Mouse (Mus musculus) forebrain, embryonic 12.5 days (tissue): Measurements from ENCODE around the gene Mrpl4. TPM values are rescaled to one million over a fixed set of nuclear protein-coding genes. Genes with fewer than 3 reads are reported as not detected.

Source experiments
- ATAC-seq: fragments of 200-750 bp; cut with Nextera tagmentation; 2 replicates; pipeline ENCODE4 v1.8.0; 2017; ENCODE audit warnings: moderate TSS enrichment; ENCODE audit not compliant: low FRiP score
- H3K27ac ChIP-seq: fragments of 300-500 bp; sonication (generic); 2 replicates; pipeline ENCODE4 v1.5.1; 2016; ENCODE audit warnings: mild to moderate bottlenecking
- H3K27me3 ChIP-seq: fragments of 300-500 bp; sonication (generic); 2 replicates; pipeline ENCODE4 v1.6.1; 2016; ENCODE audit warnings: mild to moderate bottlenecking
- H3K36me3 ChIP-seq: fragments of 300-500 bp; sonication (generic); replicated peaks from 2 replicates; pipeline ENCODE4 v1.6.1; 2016; ENCODE audit warnings: mild to moderate bottlenecking
- H3K4me1 ChIP-seq: fragments of 300-500 bp; sonication (generic); 2 replicates; pipeline ENCODE4 v1.6.1; 2016
- H3K4me2 ChIP-seq: fragments of 300-500 bp; sonication (generic); 2 replicates; pipeline ENCODE4 v1.6.1; 2016; ENCODE audit warnings: mild to moderate bottlenecking, moderate library complexity
- H3K4me3 ChIP-seq: fragments of 300-500 bp; sonication (generic); replicated peaks from 2 replicates; pipeline ENCODE4 v1.5.1; 2016; ENCODE audit warnings: mild to moderate bottlenecking
- H3K9ac ChIP-seq: fragments of 300-500 bp; sonication (generic); 2 replicates; pipeline ENCODE4 v1.6.1; 2016; ENCODE audit warnings: mild to moderate bottlenecking
- H3K9me3 ChIP-seq: fragments of 300-500 bp; sonication (generic); 2 replicates; pipeline ENCODE4 v1.6.1; 2016
- WGBS: fragments of 180-500 bp; shearing (Covaris S2); methylation state at CpG from one replicate; pipeline ENCODE4 v1.1.7; 2016; 5-methylcytosine and 5-hydroxymethylcytosine counted together
- polyA plus RNA-seq: library from polyadenylated mRNA; unstranded; fragments of >200 nt; fragmentation: Nextera tagmentation; extraction: Ambion mirVana; gene quantifications from 2 replicates; pipeline ENCODE4 v1.2.1, GENCODE M21; 2016

The Mrpl4 gene
- polyA plus RNA-seq, 1 experiment from 2014 or later = 110 TPM

- Histone ChIP-seq H3K27ac (no peak overlapping the region), H3K9me3 (no peaks in the 10 kb centered on the region), H3K4me2 (no peak overlapping the region), H3K4me1 (peaks cover 44% of the 10 kb centered on the region), H3K36me3 (no peaks in the 10 kb centered on the region), H3K27me3 (peaks cover 77% of the 10 kb centered on the region), H3K9ac (no peak overlapping the region), H3K4me3 (no peak overlapping the region)
- WGBS = 64% methylated on average over 8 of the region's 8 CpGs
- no peak for ATAC-seq
Measured at GRCm38 (mm10) chr9:21027774-21028290, 25.3 kb downstream of the Mrpl4 start.

- no peak for ATAC-seq
- no peak overlapping the region for H3K9ac ChIP-seq
- peaks cover 52% of the 10 kb centered on the region for H3K4me1 ChIP-seq
- peaks cover 85% of the 10 kb centered on the region for H3K27me3 ChIP-seq
- H3K4me2 ChIP-seq = no peak overlapping the region
- no peak overlapping the region for H3K27ac ChIP-seq
- 71% methylated on average over 6 of the region's 6 CpGs for WGBS
- H3K9me3 ChIP-seq = no peaks in the 10 kb centered on the region
- H3K4me3 ChIP-seq = no peak overlapping the region
- H3K36me3 ChIP-seq = no peaks in the 10 kb centered on the region
Measured at GRCm38 (mm10) chr9:21028560-21029110, 26.1 kb downstream of the Mrpl4 start.

- H3K9ac ChIP-seq = peak within 1 kb of the TSS; percentile 42; the same call in 1 of the 2 replicates
- no peak within 1 kb of the TSS; the same call in 1 of the 2 replicates for H3K27ac ChIP-seq
- H3K27me3 ChIP-seq = peaks cover 93% of the 10 kb centered on the region
- peak within 1 kb of the TSS; percentile 87 for H3K4me2 ChIP-seq
- peak within 1 kb of the TSS; percentile 29 for H3K4me3 ChIP-seq
- H3K4me1 ChIP-seq = peaks cover 53% of the 10 kb centered on the region
- peak; percentile 17; the same call in 1 of the 2 replicates for ATAC-seq
- WGBS = 2% methylated on average over 37 of the region's 37 CpGs
- no peaks in the 10 kb centered on the region for H3K9me3 ChIP-seq
- H3K36me3 ChIP-seq = no peaks in the 10 kb centered on the region
Measured at GRCm38 (mm10) chr9:21029291-21030054, 26.9 kb downstream of the Mrpl4 start, which contains the start of gene Icam4. TSS of gene Icam4 (plus strand) at chr9:21029373.

- Histone ChIP-seq H3K27ac (no peak overlapping the region), H3K4me1 (peaks cover 53% of the 10 kb centered on the region), H3K36me3 (no peaks in the 10 kb centered on the region), H3K4me2 (peak overlapping the region; percentile 87), H3K4me3 (0 out of 2 replicates have a peak overlapping the region, but pooled peaks have one; percentile 1), H3K27me3 (peaks cover 99% of the 10 kb centered on the region), H3K9me3 (no peaks in the 10 kb centered on the region), H3K9ac (no peak overlapping the region)
- no peak for ATAC-seq
- WGBS = 20% methylated on average over 22 of the region's 22 CpGs
Measured at GRCm38 (mm10) chr9:21030055-21030600, 27.6 kb downstream of the Mrpl4 start.

- no peak overlapping the region for H3K27ac ChIP-seq
- under 1% methylated on average over 13 of the region's 13 CpGs for WGBS
- H3K9ac ChIP-seq = 0 out of 2 replicates have a peak overlapping the region, but pooled peaks have one; percentile 9
- H3K9me3 ChIP-seq = no peaks in the 10 kb centered on the region
- peak overlapping the region; percentile 45 for H3K4me3 ChIP-seq
- H3K36me3 ChIP-seq = no peaks in the 10 kb centered on the region
- peaks cover 55% of the 10 kb centered on the region for H3K4me1 ChIP-seq
- peak overlapping the region; percentile 87 for H3K4me2 ChIP-seq
- peaks cover 99% of the 10 kb centered on the region for H3K27me3 ChIP-seq
- peak; percentile 63 for ATAC-seq
Measured at GRCm38 (mm10) chr9:21030781-21031250, 28.3 kb downstream of the Mrpl4 start.

- ATAC-seq = peak; percentile 42
- H3K9ac ChIP-seq = peak overlapping the region; percentile 45; the same call in 1 of the 2 replicates
- H3K4me1 ChIP-seq = peaks cover 55% of the 10 kb centered on the region
- H3K4me3 ChIP-seq = peak overlapping the region; percentile 45
- no peak overlapping the region for H3K27ac ChIP-seq
- under 1% methylated on average over 36 of the region's 36 CpGs for WGBS
- peaks cover 99% of the 10 kb centered on the region for H3K27me3 ChIP-seq
- H3K9me3 ChIP-seq = no peaks in the 10 kb centered on the region
- peak overlapping the region; percentile 87 for H3K4me2 ChIP-seq
- no peaks in the 10 kb centered on the region for H3K36me3 ChIP-seq
Measured at GRCm38 (mm10) chr9:21031251-21031895, 28.8 kb downstream of the Mrpl4 start.

GRCm38 (mm10) chr9:21031896-21032351, 29.4 kb downstream of the Mrpl4 start, which contains the start of gene Icam5:
TSS of gene Icam5 (plus strand) at chr9:21032073.
- H3K9ac ChIP-seq = peak within 1 kb of the TSS; percentile 45; the same call in 1 of the 2 replicates
- peak; percentile 20; the same call in 1 of the 2 replicates for ATAC-seq
- peak within 1 kb of the TSS; percentile 87 for H3K4me2 ChIP-seq
- H3K9me3 ChIP-seq = no peaks in the 10 kb centered on the region
- WGBS = under 1% methylated on average over 35 of the region's 35 CpGs
- no peaks in the 10 kb centered on the region for H3K36me3 ChIP-seq
- peaks cover 59% of the 10 kb centered on the region for H3K4me1 ChIP-seq
- H3K4me3 ChIP-seq = peak within 1 kb of the TSS; percentile 46
- peaks cover 99% of the 10 kb centered on the region for H3K27me3 ChIP-seq
- H3K27ac ChIP-seq = no peak within 1 kb of the TSS

- 2% methylated on average over 7 of the region's 7 CpGs for whole genome bisulfite sequencing
- no peaks in the 10 kb centered on the region for H3K36me3 ChIP-seq
- no peaks in the 10 kb centered on the region for H3K9me3 ChIP-seq
- H3K27me3 ChIP-seq = peaks cover 99% of the 10 kb centered on the region
- H3K4me1 ChIP-seq = peaks cover 64% of the 10 kb centered on the region
- ATAC-seq = no peak
- H3K4me2 ChIP-seq = peak overlapping the region; percentile 87
- peak overlapping the region; percentile 46 for H3K4me3 ChIP-seq
- H3K27ac ChIP-seq = no peak overlapping the region
- 0 out of 2 replicates have a peak overlapping the region, but pooled peaks have one; percentile 38 for H3K9ac ChIP-seq
Measured at GRCm38 (mm10) chr9:21032491-21032890, 30.0 kb downstream of the Mrpl4 start.

- Histone ChIP-seq H3K9me3 (no peaks in the 10 kb centered on the region), H3K9ac (peak overlapping the region; percentile 38; the same call in 1 of the 2 replicates), H3K4me3 (peak overlapping the region; percentile 46), H3K4me1 (peaks cover 62% of the 10 kb centered on the region), H3K27me3 (peaks cover 99% of the 10 kb centered on the region), H3K36me3 (no peaks in the 10 kb centered on the region), H3K27ac (no peak overlapping the region), H3K4me2 (peak overlapping the region; percentile 87)
- peak; percentile 61 for ATAC-seq
- under 1% methylated on average over 34 of the region's 34 CpGs for WGBS
Measured at GRCm38 (mm10) chr9:21033136-21033535, 30.6 kb downstream of the Mrpl4 start.

- no peak overlapping the region for H3K9ac ChIP-seq
- H3K27me3 ChIP-seq = peaks cover 99% of the 10 kb centered on the region
- H3K9me3 ChIP-seq = no peaks in the 10 kb centered on the region; the same call in 1 of the 2 replicates
- H3K4me1 ChIP-seq = peaks cover 57% of the 10 kb centered on the region
- H3K4me2 ChIP-seq = no peak overlapping the region
- H3K4me3 ChIP-seq = 0 out of 2 replicates have a peak overlapping the region, but pooled peaks have one; percentile 7
- H3K36me3 ChIP-seq = no peaks in the 10 kb centered on the region
- ATAC-seq = no peak
- WGBS = 3% methylated on average over 17 of the region's 17 CpGs
- H3K27ac ChIP-seq = no peak overlapping the region
Measured at GRCm38 (mm10) chr9:21034481-21035085, 32.0 kb downstream of the Mrpl4 start.

GRCm38 (mm10) chr9:21035586-21035985, 33.0 kb downstream of the Mrpl4 start:
- ATAC-seq = no peak
- Histone ChIP-seq H3K4me1 (peaks cover 47% of the 10 kb centered on the region), H3K27ac (no peak overlapping the region)

More at GRCm38 (mm10) chr9:21035586-21035985, 33.0 kb downstream of the Mrpl4 start:
- Histone ChIP-seq H3K9me3 (no peaks in the 10 kb centered on the region; the same call in 1 of the 2 replicates), H3K4me2 (no peak overlapping the region), H3K9ac (no peak overlapping the region), H3K27me3 (peaks cover 99% of the 10 kb centered on the region), H3K36me3 (no peaks in the 10 kb centered on the region), H3K4me3 (no peak overlapping the region)
- 17% methylated on average over 9 of the region's 9 CpGs for whole genome bisulfite sequencing
